In genomic region chr15:57073776-57074175, GRCm38 (mm10) we compare ENCODE assay signal across 11 mouse cellular contexts.
DNase-seq lines count a peak whose midpoint lies in the region.
"Had no signal": no experiment of that assay in that cellular context is flagged by ENCODE, and none has a peak within 500 bp of the region (broad histone marks: within the 10 kb centered on the region; RNA-seq: fewer than 3 reads in every experiment).

No protein-coding gene starts in this region.

- DNase-seq in gastrocnemius, adult 18-20 months (ENCODE audit: low spot score): peak; percentile 27
- DNase-seq in gastrocnemius, postnatal 36 days: no peak
- DNase-seq in heart, adult 11 months: peak; percentile 72
- no peak for DNase-seq in heart, postnatal 14 days
- DNase-seq in skeletal muscle tissue, adult 2 months (ENCODE audit: low read depth, low spot score): peak; percentile 45
- DNase-seq in thymus, postnatal 10 days (ENCODE audit: low spot score in 2 of 2): no peak
- DNase-seq: cerebellum, adult 18-20 months; cerebellum, adult 9-10 months; cerebellum, postnatal 14 days; heart, postnatal 10 days; kidney, adult 2 months had no signal

- intact Hi-C loops in gastrocnemius, postnatal 36 days (cut with DNase I): no loop called here
- intact Hi-C loops in heart, postnatal 14 days (cut with DNase I): no loop called here

Comparison
In these comparisons a context has a peak if more than half of its experiments do, and no peak if none do; other contexts are left out.
1. DNase-seq: peak in gastrocnemius, adult 18-20 months (single experiment), heart, adult 11 months (single experiment) and skeletal muscle tissue, adult 2 months (single experiment); none in gastrocnemius, postnatal 36 days (0 of 2), heart, postnatal 14 days (0 of 2) and thymus, postnatal 10 days (0 of 2).